Mouse (Mus musculus) bone marrow macrophage, adult 2 months (primary cell): Measurements from ENCODE around the gene Arhgap27. TPM values are rescaled to one million over a fixed set of nuclear protein-coding genes. Genes with fewer than 3 reads are reported as not detected.
A peak's percentile ranks its signal among the peaks of the same experiment; 100 is the strongest.

ENCODE experiments used
- H3K27ac ChIP-seq: 2 replicates; pipeline ENCODE4 v1.5.1; 2012; ENCODE audit warnings: low read depth, low read length; ENCODE audit not compliant: insufficient read depth
- H3K4me1 ChIP-seq: 2 replicates; pipeline ENCODE4 v1.6.1; 2012; ENCODE audit warnings: low read length; ENCODE audit not compliant: control insufficient read depth, insufficient read depth
- H3K4me3 ChIP-seq: 2 replicates; pipeline ENCODE4 v1.5.1; 2012; ENCODE audit warnings: mild to moderate bottlenecking, low read length, moderate library complexity; ENCODE audit not compliant: insufficient read depth
- CTCF ChIP-seq: IDR thresholded peaks from 2 replicates; pipeline ENCODE4 v1.5.1; 2012; ENCODE audit warnings: low read depth, mild to moderate bottlenecking, low read length, moderate library complexity
- POLR2A ChIP-seq: IDR thresholded peaks from 2 replicates; pipeline ENCODE4 v1.6.1; 2012; ENCODE audit warnings: mild to moderate bottlenecking, low read depth, low read length, borderline replicate concordance
- polyA plus RNA-seq: library from polyadenylated mRNA; stranded (reverse); fragments of >200 nt; gene quantifications from 2 replicates; pipeline ENCODE4 v1.2.4, GENCODE M21; 2012; ENCODE audit not compliant: missing spikeins, insufficient read depth, insufficient read length

Gene Arhgap27
- polyA plus RNA-seq, 1 experiment = 23.8 TPM

GRCm38 (mm10) chr11:103381505-103381904, 18.0 kb upstream of the Arhgap27 start:
- Histone ChIP-seq H3K4me3 (no peak overlapping the region), H3K4me1 (peaks cover 46% of the 10 kb centered on the region), H3K27ac (peak overlapping the region; percentile 76)
- no peak for TF ChIP-seq CTCF
- no peak for TF ChIP-seq POLR2A

- Histone ChIP-seq H3K27ac (peak overlapping the region; percentile 76; the same call in 1 of the 2 replicates), H3K4me1 (peaks cover 47% of the 10 kb centered on the region), H3K4me3 (no peak overlapping the region)
- TF ChIP-seq CTCF = no peak
- TF ChIP-seq POLR2A = no peak
These were observed 17.0 kb upstream of the Arhgap27 start for GRCm38 (mm10) chr11:103380460-103380859.

DNA sequence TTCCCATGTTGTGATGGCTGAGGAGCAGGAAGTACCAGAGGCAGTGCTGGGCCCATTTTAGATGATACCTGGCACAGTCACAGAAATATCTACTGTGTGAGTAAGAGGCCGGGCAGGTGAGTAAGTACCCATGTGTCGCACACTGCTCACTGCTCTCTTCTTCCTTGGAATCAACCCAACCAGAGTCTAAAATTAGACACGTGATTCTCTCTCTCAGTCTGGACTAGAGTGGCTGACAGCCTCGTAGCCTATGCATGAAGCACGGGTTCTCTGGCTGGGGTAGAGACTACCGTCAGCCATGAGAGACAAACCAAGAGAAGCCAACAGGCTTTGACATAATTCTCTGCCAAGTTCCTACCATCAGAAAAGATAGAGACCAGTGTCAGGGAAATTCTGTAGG, 14.8 kb upstream of the Arhgap27 start:
- Histone ChIP-seq H3K4me1 (peaks cover 55% of the 10 kb centered on the region), H3K4me3 (no peak overlapping the region), H3K27ac (no peak overlapping the region)
- TF ChIP-seq CTCF = no peak
- TF ChIP-seq POLR2A = no peak

DNA sequence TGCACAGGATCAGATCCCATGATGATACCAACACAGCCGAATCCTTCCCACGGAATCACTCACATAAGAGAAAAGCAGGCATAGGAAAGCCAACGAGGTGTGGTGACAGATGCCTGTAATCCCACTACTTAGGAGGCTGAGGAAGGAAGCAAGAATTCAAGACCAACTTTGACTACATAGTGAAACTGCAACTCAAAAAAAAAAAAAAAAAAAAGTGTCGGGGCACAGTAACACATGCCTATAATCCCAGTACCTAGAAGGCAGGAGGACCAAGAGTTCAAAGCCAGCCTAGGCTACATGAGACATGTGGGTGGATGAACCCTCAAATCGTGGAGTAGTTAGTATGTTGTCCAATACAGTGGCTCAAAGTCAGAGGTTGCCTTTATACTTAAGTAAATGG, 12.3 kb upstream of the Arhgap27 start:
- H3K27ac ChIP-seq = no peak overlapping the region

GRCm38 (mm10) chr11:103375258-103375657, 11.8 kb upstream of the Arhgap27 start:
- Histone ChIP-seq H3K4me1 (peaks cover 52% of the 10 kb centered on the region), H3K27ac (no peak overlapping the region; the same call in 1 of the 2 replicates), H3K4me3 (no peak overlapping the region)
- TF ChIP-seq CTCF (no peak), POLR2A (no peak)

More for the DNA sequence above, 12.3 kb upstream of the Arhgap27 start:
- Histone ChIP-seq H3K4me1 (peaks cover 54% of the 10 kb centered on the region), H3K4me3 (no peak overlapping the region)
- no peak for TF ChIP-seq CTCF
- no peak for TF ChIP-seq POLR2A

DNA sequence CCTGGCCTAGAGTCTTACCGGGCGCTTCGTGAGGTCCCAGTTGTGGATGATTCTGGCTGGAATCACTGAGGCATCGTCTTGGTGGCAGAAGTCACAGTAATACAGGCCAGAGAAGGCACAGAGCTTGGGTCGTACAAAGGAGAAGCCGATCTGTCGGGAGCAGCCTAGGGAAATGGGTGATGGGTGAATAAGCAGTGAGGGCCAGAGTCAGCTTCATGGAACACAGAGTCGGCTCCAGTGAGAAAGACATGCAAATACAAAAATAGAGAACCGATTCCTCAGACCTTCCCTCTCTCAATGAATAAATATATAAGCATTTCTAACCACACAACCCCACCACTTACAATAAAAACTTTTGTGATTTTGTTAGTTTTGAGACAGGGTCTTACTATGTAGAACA, 10.4 kb upstream of the Arhgap27 start:
- TF ChIP-seq CTCF = no peak
- no peak for TF ChIP-seq POLR2A
- H3K4me1 ChIP-seq = peaks cover 52% of the 10 kb centered on the region
- no peak overlapping the region for H3K4me3 ChIP-seq
- no peak overlapping the region for H3K27ac ChIP-seq

GRCm38 (mm10) chr11:103372561-103372960, 9.1 kb upstream of the Arhgap27 start:
- Histone ChIP-seq H3K27ac (no peak overlapping the region), H3K4me1 (peaks cover 52% of the 10 kb centered on the region), H3K4me3 (no peak overlapping the region)
- TF ChIP-seq POLR2A (no peak), CTCF (no peak)

GRCm38 (mm10) chr11:103372068-103372467, 8.6 kb upstream of the Arhgap27 start:
- Histone ChIP-seq H3K4me3 (no peak overlapping the region), H3K4me1 (peaks cover 52% of the 10 kb centered on the region), H3K27ac (no peak overlapping the region)
- no peak for TF ChIP-seq CTCF
- TF ChIP-seq POLR2A = no peak

GRCm38 (mm10) chr11:103371222-103371539, 7.7 kb upstream of the Arhgap27 start:
- H3K27ac ChIP-seq = no peak overlapping the region
- H3K4me3 ChIP-seq = no peak overlapping the region
- H3K4me1 ChIP-seq = peaks cover 53% of the 10 kb centered on the region
- TF ChIP-seq CTCF (no peak), POLR2A (no peak)

- no peak overlapping the region for H3K4me3 ChIP-seq
- H3K27ac ChIP-seq = no peak overlapping the region
- no peak for TF ChIP-seq CTCF
- no peak for TF ChIP-seq POLR2A
- H3K4me1 ChIP-seq = peaks cover 55% of the 10 kb centered on the region
These were observed 7.1 kb upstream of the Arhgap27 start for GRCm38 (mm10) chr11:103370397-103371221.
